Mouse (Mus musculus) cortical plate, adult 2 months (tissue): ENCODE data around the gene Nrxn3.

Experiments
- CTCF ChIP-seq: fragments of 200-500 bp; IDR thresholded peaks from 2 replicates; pipeline ENCODE4 v1.5.1; 2011; ENCODE audit warnings: mild to moderate bottlenecking, control low read depth, low read length; ENCODE audit not compliant: insufficient read depth; ENCODE audit errors: extremely low read depth
- POLR2A ChIP-seq: fragments of 200-500 bp; IDR thresholded peaks from 2 replicates; pipeline ENCODE4 v1.6.1; 2011; ENCODE audit warnings: mild to moderate bottlenecking, low read length, control low read depth; ENCODE audit not compliant: insufficient read depth; ENCODE audit errors: extremely low read depth

DNA sequence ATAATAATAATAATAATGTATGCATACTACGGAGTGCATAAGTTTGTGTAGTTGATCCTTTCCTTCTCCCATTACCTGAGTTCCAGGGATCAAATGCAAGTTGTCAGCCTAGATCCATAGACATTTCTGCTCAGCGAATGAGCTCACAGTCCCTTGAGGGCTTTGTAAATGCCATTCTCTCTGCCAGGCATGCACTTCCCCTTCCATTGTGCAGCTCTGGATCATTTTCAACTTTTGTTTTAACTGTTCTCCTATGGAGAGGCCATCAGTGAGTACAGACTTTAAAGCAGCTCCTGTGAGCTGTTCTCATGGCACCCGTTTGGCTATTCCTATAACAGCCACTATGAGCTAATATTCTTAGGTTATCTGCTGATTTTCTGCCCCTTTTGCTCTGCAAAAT lies 536.2 kb downstream of the Nrxn3 start:
- no peak for TF ChIP-seq POLR2A
- no peak for TF ChIP-seq CTCF
